Mouse (Mus musculus) MN1 (cell line): ENCODE data around the gene Sec24d.

Experiments used
- DNase-seq: peaks from one replicate; pipeline ENCODE4 v3.0.0-alpha.2; 2016; ENCODE audit warnings: low spot score

Sec24d gene

GRCm38 (mm10) chr3:123397562-123398481 lies 130.6 kb downstream of the Sec24d start:
- no peak for DNase-seq

DNA sequence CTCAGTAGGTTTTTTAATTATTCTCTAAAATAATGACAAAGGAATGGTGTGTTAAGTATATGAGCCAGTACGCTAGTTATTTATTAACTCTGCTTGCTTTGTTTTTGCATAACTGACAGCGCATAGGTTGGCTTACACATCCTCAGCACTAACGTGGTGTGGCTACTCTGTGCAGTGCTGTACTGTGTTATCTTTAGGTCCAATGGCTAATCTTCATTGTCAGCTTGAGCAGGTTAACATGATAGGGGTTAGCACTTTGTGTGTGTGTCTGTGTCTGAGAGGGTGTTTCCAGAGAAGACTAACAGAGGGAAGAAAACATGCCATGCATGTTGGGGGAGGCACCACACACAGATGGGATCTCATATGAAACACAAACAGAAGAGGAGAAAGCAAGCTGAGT lies 137.7 kb downstream of the Sec24d start:
- no peak for DNase-seq

DNA sequence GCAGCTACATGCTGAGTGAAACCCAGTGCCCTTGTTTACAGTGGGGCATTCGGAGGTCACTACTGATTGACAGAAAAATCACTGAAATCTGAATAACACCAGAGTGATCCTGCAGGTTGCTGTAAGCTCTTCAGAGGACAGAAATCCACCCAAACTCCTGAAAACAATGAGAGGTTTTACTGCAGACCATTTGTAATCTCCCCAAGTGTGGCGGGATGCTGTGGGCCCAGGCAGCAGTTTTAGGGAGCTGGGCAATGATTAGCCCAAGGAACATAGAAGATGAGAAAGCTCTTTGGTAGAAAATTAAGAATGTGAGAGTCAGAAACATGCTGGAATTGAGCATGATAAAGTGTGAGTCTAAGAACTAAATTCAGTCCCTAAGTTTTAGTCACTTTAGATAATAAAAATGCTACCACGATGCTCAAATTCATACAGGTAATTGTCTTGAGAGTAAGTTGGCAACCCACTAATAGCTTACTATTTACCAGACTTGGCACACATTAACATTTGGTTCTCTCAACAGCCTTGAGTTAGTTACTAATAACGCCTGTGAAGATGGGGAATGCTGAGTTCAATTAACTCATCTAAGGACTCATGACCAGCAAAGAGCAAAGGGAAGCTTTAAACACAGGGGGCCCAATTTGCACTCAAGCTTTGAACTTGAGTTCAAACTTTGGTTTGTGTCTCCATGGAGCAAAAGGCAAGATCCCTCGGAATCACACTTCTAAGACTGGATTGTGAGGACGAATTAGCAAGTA lies 144.7 kb downstream of the Sec24d start:
- DNase-seq, result no peak

DNA sequence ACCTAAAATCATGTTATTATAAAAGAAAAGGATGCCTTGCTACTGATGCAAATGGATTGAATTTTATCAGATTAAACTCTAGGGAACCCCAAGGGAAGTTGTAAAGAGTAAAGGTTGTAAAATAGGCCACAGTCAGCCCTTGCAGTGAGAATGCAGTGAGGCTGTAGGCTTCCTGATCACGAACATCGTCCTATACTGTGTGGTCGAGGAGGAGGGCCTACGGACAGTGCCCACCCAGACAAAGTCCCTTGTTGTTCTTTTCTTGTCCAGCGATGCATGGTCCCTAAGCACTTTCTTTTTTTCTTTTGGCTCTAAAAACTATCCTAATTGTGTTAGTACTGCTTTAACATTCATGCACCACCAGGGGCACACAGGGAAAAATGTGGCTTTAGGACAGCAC lies 145.9 kb downstream of the Sec24d start:
- DNase-seq, result no peak
